Mouse (Mus musculus): ENCODE results near the gene Gtf2a1l. TPM values are rescaled to one million over a fixed set of nuclear protein-coding genes. Genes with fewer than 3 reads are reported as not detected.

The Gtf2a1l gene
- total and polyA plus RNA-seq, 3 experiments: 0.08 TPM; not detected in 2

DNA sequence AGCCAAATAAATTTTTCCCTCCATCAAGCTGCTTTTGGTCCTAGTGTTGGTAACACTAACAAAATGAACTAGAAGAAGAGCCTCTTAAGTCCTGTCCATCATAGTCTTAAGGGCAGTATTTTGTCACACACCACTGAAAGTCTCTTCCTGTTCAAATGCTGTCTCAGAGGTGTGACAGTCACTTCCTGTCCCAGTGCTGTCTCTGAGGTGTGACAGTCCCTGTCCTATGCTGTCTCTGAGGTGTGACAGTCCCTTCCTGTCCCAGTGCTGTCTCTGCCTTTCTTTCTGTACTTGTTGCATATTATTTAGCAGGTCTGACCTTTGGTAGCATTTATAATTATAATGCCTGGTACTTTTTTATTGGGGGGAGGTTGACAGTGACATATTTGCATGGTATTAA is 32.4 kb downstream of the Gtf2a1l start:
- no peak for TF ChIP-seq JUN (IDR thresholded peaks at IDR 0.05; ENCODE audit: insufficient read depth, low read depth, low read length)
- TF ChIP-seq USF1 (IDR thresholded peaks at IDR 0.05; ENCODE audit: low read depth, low read length): no peak
- TF ChIP-seq CTCF (conservative IDR thresholded peaks at IDR 0.05 in 1 of 2, IDR thresholded peaks at IDR 0.05 in 1 of 2; ENCODE audit: low read depth in 2 of 2, low read length in 2 of 2): no peak
- no peak for TF ChIP-seq ELF1 (IDR thresholded peaks at IDR 0.05; ENCODE audit: low read depth, low read length)
- TF ChIP-seq RCOR1 (conservative IDR thresholded peaks at IDR 0.05; ENCODE audit: low read depth, low read length): no peak
- no peak for TF ChIP-seq ZKSCAN1 (IDR thresholded peaks at IDR 0.05; ENCODE audit: borderline replicate concordance, low read depth, low read length)
- TF ChIP-seq TBP (conservative IDR thresholded peaks at IDR 0.05; ENCODE audit: low read depth, low read length): no peak
- no peak for TF ChIP-seq KAT2A (IDR thresholded peaks at IDR 0.05; ENCODE audit: insufficient replicate concordance, low read length)
- no peak for TF ChIP-seq GABPA (IDR thresholded peaks at IDR 0.05; ENCODE audit: insufficient replicate concordance, low read depth, low read length)
- no peak for TF ChIP-seq BHLHE40 (IDR thresholded peaks at IDR 0.05; ENCODE audit: low read depth, low read length)
- TF ChIP-seq MAFK (IDR thresholded peaks at IDR 0.05; ENCODE audit: insufficient replicate concordance, low read length): no peak
- TF ChIP-seq ETS1 (conservative IDR thresholded peaks at IDR 0.05; ENCODE audit: low read depth, low read length): no peak
- TF ChIP-seq RAD21 (IDR thresholded peaks at IDR 0.05; ENCODE audit: low read depth, low read length): no peak
- TF ChIP-seq PAX5 (IDR thresholded peaks at IDR 0.05; ENCODE audit: low read length): no peak
- TF ChIP-seq EP300 (IDR thresholded peaks at IDR 0.05; ENCODE audit: low read length): no peak
- no peak for TF ChIP-seq POLR2AphosphoS2 (IDR thresholded peaks at IDR 0.05; ENCODE audit: low read depth, low read length)
- dilution Hi-C loops (cut with MboI; ENCODE audit: extremely low pct_ligation_motif_present, extremely low pct_unique_long_range_greater_than_20kb, low sequenced_read_pairs): no loop called here
- H3K4me1 ChIP-seq (ENCODE audit: control insufficient read depth in 1 of 2, insufficient read depth in 2 of 2): peaks cover 4 to 11% of the 10 kb centered on the region in 2 experiments; a peak in 3 of 4 replicates
- H3K27me3 ChIP-seq (replicated peaks): no peaks in the 10 kb centered on the region
- peak; percentile 8 for DNase-seq (ENCODE audit: extremely low read depth)
- no peak overlapping the region for H3K9ac ChIP-seq (ENCODE audit: insufficient read depth, low read depth)
- H3K9me3 ChIP-seq (replicated peaks; ENCODE audit: low read length): peaks cover 4% of the 10 kb centered on the region
- in situ Hi-C loops (cut with MboI; ENCODE audit: low pct_ligation_motif_present, low pct_unique_long_range_greater_than_20kb, low sequenced_read_pairs): no loop called here
- no peak overlapping the region for H3K4me2 ChIP-seq (ENCODE audit: insufficient read depth, low read depth, poor library complexity, severe bottlenecking)
- H3K4me3 ChIP-seq (replicated peaks in 1 of 3; ENCODE audit: low read depth in 2 of 3, low read length in 2 of 3, poor library complexity in 1 of 3): no peak overlapping the region
- no peaks in the 10 kb centered on the region for H3K36me3 ChIP-seq (replicated peaks in 1 of 2; ENCODE audit: control insufficient read depth in 1 of 2, insufficient read depth in 1 of 2, low read length in 1 of 2)
- no peaks in the 10 kb centered on the region for H3K79me2 ChIP-seq (replicated peaks; ENCODE audit: control insufficient read depth, extremely low read depth, insufficient read depth, poor library complexity, severe bottlenecking)
- no peak overlapping the region for H3K27ac ChIP-seq (ENCODE audit: insufficient read depth, low read depth)

DNA sequence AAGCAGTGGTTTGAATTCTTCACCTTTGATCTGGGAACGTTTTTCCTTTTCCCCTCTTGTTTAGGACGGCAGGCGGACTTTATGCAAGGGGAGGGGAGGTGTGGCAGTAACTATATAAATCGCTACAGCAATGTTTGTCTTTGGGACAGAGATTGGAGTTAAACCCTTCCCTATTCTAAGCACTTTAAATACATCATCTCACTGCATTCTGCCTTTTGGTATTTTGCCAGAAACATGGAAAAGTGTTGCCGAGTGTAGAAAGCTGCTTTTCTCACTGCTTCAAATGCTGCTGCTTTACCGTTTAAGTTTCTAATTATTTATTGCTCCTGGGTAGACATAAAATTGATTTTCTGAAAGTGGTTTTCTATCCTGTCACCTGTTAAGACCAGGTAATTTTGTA is 33.9 kb downstream of the Gtf2a1l start:
- dilution Hi-C loops (cut with MboI; ENCODE audit: extremely low pct_ligation_motif_present, extremely low pct_unique_long_range_greater_than_20kb, low sequenced_read_pairs): no loop called here
- no peak for TF ChIP-seq MYC (IDR thresholded peaks at IDR 0.05; ENCODE audit: low read depth, low read length)
- no peak for TF ChIP-seq RCOR1 (conservative IDR thresholded peaks at IDR 0.05; ENCODE audit: low read depth, low read length)
- TF ChIP-seq CHD1 (IDR thresholded peaks at IDR 0.05; ENCODE audit: low read depth, low read length): no peak
- TF ChIP-seq MEF2A (IDR thresholded peaks at IDR 0.05; ENCODE audit: borderline replicate concordance, low read depth, low read length): no peak
- no peak for TF ChIP-seq ELF1 (IDR thresholded peaks at IDR 0.05; ENCODE audit: low read depth, low read length)
- TF ChIP-seq MAFK (IDR thresholded peaks at IDR 0.05; ENCODE audit: insufficient replicate concordance, low read length): no peak
- TF ChIP-seq ZKSCAN1 (IDR thresholded peaks at IDR 0.05; ENCODE audit: borderline replicate concordance, low read depth, low read length): no peak
- TF ChIP-seq MAZ (IDR thresholded peaks at IDR 0.05; ENCODE audit: low read depth, low read length): no peak
- no peak for TF ChIP-seq TBP (conservative IDR thresholded peaks at IDR 0.05; ENCODE audit: low read depth, low read length)
- no peak for TF ChIP-seq ZC3H11A (IDR thresholded peaks at IDR 0.05; ENCODE audit: low read depth, low read length)
- no peak for TF ChIP-seq SMC3 (IDR thresholded peaks at IDR 0.05; ENCODE audit: low read depth, low read length)
- TF ChIP-seq HCFC1 (IDR thresholded peaks at IDR 0.05; ENCODE audit: low read depth, low read length): no peak
- TF ChIP-seq ZNF384 (IDR thresholded peaks at IDR 0.05; ENCODE audit: low read depth, low read length): no peak
- TF ChIP-seq POLR2A (IDR thresholded peaks at IDR 0.05; ENCODE audit: low read depth, low read length): no peak
- TF ChIP-seq KAT2A (IDR thresholded peaks at IDR 0.05; ENCODE audit: insufficient replicate concordance, low read length): no peak
- TF ChIP-seq PAX5 (IDR thresholded peaks at IDR 0.05; ENCODE audit: low read length): no peak

More for the DNA sequence above, 33.9 kb downstream of the Gtf2a1l start:
- H3K36me3 ChIP-seq (replicated peaks in 1 of 2; ENCODE audit: control insufficient read depth in 1 of 2, insufficient read depth in 1 of 2, low read length in 1 of 2): no peaks in the 10 kb centered on the region
- no peaks in the 10 kb centered on the region for H3K27me3 ChIP-seq (replicated peaks)
- H3K4me2 ChIP-seq (ENCODE audit: insufficient read depth, low read depth, poor library complexity, severe bottlenecking): no peak overlapping the region
- H3K27ac ChIP-seq (ENCODE audit: insufficient read depth, low read depth): no peak overlapping the region
- in situ Hi-C loops (cut with MboI; ENCODE audit: low pct_ligation_motif_present, low pct_unique_long_range_greater_than_20kb, low sequenced_read_pairs): no loop called here
- H3K4me1 ChIP-seq (ENCODE audit: control insufficient read depth in 1 of 2, insufficient read depth in 2 of 2): peaks cover 0 to 8% of the 10 kb centered on the region in 2 experiments; a peak in 2 of 4 replicates
- H3K4me3 ChIP-seq (replicated peaks in 1 of 3; ENCODE audit: low read depth in 2 of 3, low read length in 2 of 3, poor library complexity in 1 of 3): no peak overlapping the region
- peaks cover 4% of the 10 kb centered on the region for H3K9me3 ChIP-seq (replicated peaks; ENCODE audit: low read length)
- H3K9ac ChIP-seq (ENCODE audit: insufficient read depth, low read depth): no peak overlapping the region
- no peak for DNase-seq (ENCODE audit: extremely low read depth)
- no peaks in the 10 kb centered on the region for H3K79me2 ChIP-seq (replicated peaks; ENCODE audit: control insufficient read depth, extremely low read depth, insufficient read depth, poor library complexity, severe bottlenecking)
